Mouse (Mus musculus): ENCODE measurements at regions not wholly inside any gene's neighbourhood (a gene's known extent, or its start where the extent isn't known, plus 50 kb on each side); places are given as distances from the start of the nearest gene placed in this dataset.

GRCm38 (mm10) chr17:83985333-83985790, 137.6 kb upstream of the Haao start:
- TF ChIP-seq CTCF (IDR thresholded peaks at IDR 0.05; ENCODE audit: borderline replicate concordance, insufficient read depth, low read length): no peak
- no peak for TF ChIP-seq POLR2A (IDR thresholded peaks at IDR 0.05; ENCODE audit: low read depth, low read length)

All from embryonic fibroblast, embryonic 13.5 days (primary cell).